Mouse (Mus musculus) embryonic facial prominence, embryonic 13.5 days (tissue): ENCODE data around the gene Mfsd13b. TPM values are rescaled to one million over a fixed set of nuclear protein-coding genes. Genes with fewer than 3 reads are reported as not detected.

Experiments used
- ATAC-seq: fragments of 200-750 bp; cut with Nextera tagmentation; 2 replicates; pipeline ENCODE4 v1.8.0; 2017; ENCODE audit warnings: low read depth; ENCODE audit not compliant: insufficient number of reproducible peaks, insufficient read depth, low FRiP score, low TSS enrichment
- H3K27ac ChIP-seq: fragments of 300-500 bp; sonication (generic); 2 replicates; pipeline ENCODE4 v1.5.1; 2015; ENCODE audit warnings: moderate library complexity, mild to moderate bottlenecking, inconsistent platforms
- H3K27me3 ChIP-seq: fragments of 300-500 bp; sonication (generic); 2 replicates; pipeline ENCODE4 v1.6.1; 2015; ENCODE audit warnings: mild to moderate bottlenecking, inconsistent platforms
- H3K36me3 ChIP-seq: fragments of 300-500 bp; sonication (generic); 2 replicates; pipeline ENCODE4 v1.6.1; 2015; ENCODE audit warnings: mild to moderate bottlenecking, inconsistent platforms
- H3K4me1 ChIP-seq: fragments of 300-500 bp; sonication (generic); 2 replicates; pipeline ENCODE4 v1.6.1; 2015; ENCODE audit warnings: inconsistent platforms
- H3K4me2 ChIP-seq: fragments of 300-500 bp; sonication (generic); 2 replicates; pipeline ENCODE4 v1.6.1; 2015; ENCODE audit warnings: moderate library complexity, mild to moderate bottlenecking, inconsistent platforms
- H3K4me3 ChIP-seq: fragments of 300-500 bp; sonication (generic); 2 replicates; pipeline ENCODE4 v1.5.1; 2015; ENCODE audit warnings: mild to moderate bottlenecking, inconsistent platforms
- H3K9ac ChIP-seq: fragments of 300-500 bp; sonication (generic); 2 replicates; pipeline ENCODE4 v1.6.1; 2015; ENCODE audit warnings: mild to moderate bottlenecking, inconsistent platforms
- H3K9me3 ChIP-seq: fragments of 300-500 bp; sonication (generic); 2 replicates; pipeline ENCODE4 v1.6.1; 2016; ENCODE audit warnings: inconsistent platforms
- WGBS: fragments of 180-500 bp; shearing (Covaris S2); methylation state at CpG from one replicate; pipeline ENCODE4 v1.1.7; 2015; ENCODE audit warnings: mixed read lengths; 5-methylcytosine and 5-hydroxymethylcytosine counted together
- polyA plus RNA-seq: library from polyadenylated mRNA; unstranded; fragments of >200 nt; fragmentation: Nextera tagmentation; extraction: Ambion mirVana; gene quantifications from 2 replicates; pipeline ENCODE4 v1.2.1, GENCODE M21; 2015

Gene Mfsd13b
- polyA plus RNA-seq, 1 experiment from 2014 or later, result 0.24 TPM

GRCm38 (mm10) chr7:121047624-121048023 is 65.3 kb downstream of the Mfsd13b start:
- Histone ChIP-seq H3K36me3 (peaks cover 15% of the 10 kb centered on the region), H3K9me3 (no peaks in the 10 kb centered on the region), H3K4me1 (no peaks in the 10 kb centered on the region), H3K9ac (no peak overlapping the region), H3K4me2 (no peak overlapping the region), H3K4me3 (no peak overlapping the region), H3K27me3 (no peaks in the 10 kb centered on the region), H3K27ac (no peak overlapping the region)
- 90% methylated on average over 2 of the region's 2 CpGs for WGBS
- ATAC-seq, result no peak

DNA sequence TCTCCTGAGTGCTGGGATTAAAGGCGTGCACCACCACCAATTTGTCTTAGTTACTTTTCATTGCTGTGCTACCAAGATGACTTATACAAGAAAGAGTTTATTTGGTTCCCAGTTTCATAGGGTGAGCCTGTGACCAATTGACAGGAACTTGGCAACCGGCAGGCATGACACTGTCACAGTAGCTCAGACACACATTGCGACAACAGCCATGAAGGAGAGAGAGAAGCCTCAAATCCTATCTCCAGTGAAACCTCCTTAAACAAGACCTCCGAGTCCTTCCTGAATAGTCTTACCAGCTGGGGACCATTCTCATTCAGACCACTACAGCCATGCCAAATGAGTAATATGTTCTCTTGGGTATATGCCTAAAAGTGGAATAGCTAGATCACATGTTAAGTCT is 70.8 kb downstream of the Mfsd13b start:
- no peaks in the 10 kb centered on the region for H3K4me1 ChIP-seq
- peaks cover 61% of the 10 kb centered on the region for H3K36me3 ChIP-seq
- WGBS, result 84% methylated on average over 4 of the region's 4 CpGs
- no peak overlapping the region for H3K27ac ChIP-seq
- no peak overlapping the region for H3K4me3 ChIP-seq
- no peak overlapping the region for H3K4me2 ChIP-seq
- no peaks in the 10 kb centered on the region for H3K9me3 ChIP-seq
- no peaks in the 10 kb centered on the region for H3K27me3 ChIP-seq
- ATAC-seq, result no peak
- H3K9ac ChIP-seq, result no peak overlapping the region

GRCm38 (mm10) chr7:121059477-121060218 is 77.3 kb downstream of the Mfsd13b start:
- no peak for ATAC-seq
- peaks cover 53% of the 10 kb centered on the region for H3K36me3 ChIP-seq

GRCm38 (mm10) chr7:121064309-121064708 is 82.0 kb downstream of the Mfsd13b start:
- Histone ChIP-seq H3K27ac (no peak overlapping the region), H3K4me3 (no peak overlapping the region), H3K9ac (no peak overlapping the region), H3K4me1 (no peaks in the 10 kb centered on the region), H3K27me3 (no peaks in the 10 kb centered on the region), H3K4me2 (no peak overlapping the region), H3K9me3 (no peaks in the 10 kb centered on the region), H3K36me3 (peaks cover 27% of the 10 kb centered on the region)
- no peak for ATAC-seq
- 60% methylated on average over 4 of the region's 4 CpGs for WGBS

More at GRCm38 (mm10) chr7:121059477-121060218, 77.3 kb downstream of the Mfsd13b start:
- Histone ChIP-seq H3K27ac (no peak overlapping the region), H3K9me3 (no peaks in the 10 kb centered on the region), H3K27me3 (no peaks in the 10 kb centered on the region), H3K4me1 (no peaks in the 10 kb centered on the region), H3K9ac (no peak overlapping the region), H3K4me2 (no peak overlapping the region), H3K4me3 (no peak overlapping the region)
- 75% methylated on average over 6 of the region's 6 CpGs for WGBS

Other genes with a start within 250 kb of the Mfsd13b start
- gene Vwa3a, start 243.2 kb upstream of the Mfsd13b start, polyA plus RNA-seq, result 0.15 and 0.28 TPM in 2 replicates
- not detected in 2 replicates for gene Gm5737, start 170.1 kb upstream of the Mfsd13b start, polyA plus RNA-seq
- 36.6 and 39.4 TPM in 2 replicates for gene Eef2k, start 139.7 kb upstream of the Mfsd13b start, polyA plus RNA-seq
- 37.9 and 38.2 TPM in 2 replicates for gene Polr3e, start 64.8 kb upstream of the Mfsd13b start, polyA plus RNA-seq
- gene Cdr2, start 197 bp upstream of the Mfsd13b start, polyA plus RNA-seq, result 10.5 and 11.2 TPM in 2 replicates
- 176 and 190 TPM in 2 replicates for gene Mettl9, start 51.9 kb downstream of the Mfsd13b start, polyA plus RNA-seq
- 1.7 TPM in 2 replicates for gene Igsf6, start 92.1 kb downstream of the Mfsd13b start, polyA plus RNA-seq
- gene Otoa, start 99.1 kb downstream of the Mfsd13b start, polyA plus RNA-seq, result 0.12 and 0.18 TPM in 2 replicates